ENCODE assay signal across 8 mouse cellular contexts in the genomic region with DNA sequence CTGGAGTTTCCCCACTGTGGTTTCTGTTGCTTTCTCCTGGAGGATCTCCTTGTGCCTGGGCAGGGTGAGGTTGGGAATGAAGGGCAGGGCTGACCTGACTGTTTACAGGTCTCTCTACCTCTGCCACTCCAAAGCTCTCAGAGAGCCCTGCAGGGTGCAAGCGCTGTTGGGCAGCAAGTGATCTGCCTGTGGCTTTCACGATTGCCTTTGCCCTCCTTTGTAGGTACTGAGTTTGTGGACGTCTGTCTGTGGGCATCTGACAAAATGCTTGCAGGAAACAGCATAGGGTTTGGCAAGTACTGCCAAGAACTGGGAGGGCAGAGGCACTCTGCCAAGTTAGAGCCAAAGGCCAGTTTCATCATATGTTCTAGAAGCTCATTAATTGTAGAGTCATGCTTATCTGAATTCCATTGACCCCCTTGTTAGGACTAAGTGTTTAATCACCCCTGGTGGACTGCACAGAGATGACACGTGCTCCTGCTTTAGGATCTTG. TPM values are rescaled to one million over a fixed set of nuclear protein-coding genes. Genes with fewer than 3 reads are reported as not detected.
DNase-seq lines count a peak whose midpoint lies in the region.

No protein-coding gene starts in this region.

- H3K9me3 ChIP-seq in midbrain, embryonic 10.5 days (replicated peaks): no peaks in the 10 kb centered on the region

- H3K27me3 ChIP-seq in midbrain, embryonic 10.5 days (ENCODE audit: low read depth, poor library complexity, severe bottlenecking): no peaks in the 10 kb centered on the region; the same call in 1 of the 2 replicates

- peaks cover 4% of the 10 kb centered on the region; the same call in 1 of the 2 replicates for H3K4me1 ChIP-seq in midbrain, embryonic 10.5 days

- H3K36me3 ChIP-seq in midbrain, embryonic 10.5 days: no peaks in the 10 kb centered on the region

- H3K4me3 ChIP-seq in midbrain, embryonic 10.5 days: no peak overlapping the region

- peak; percentile 76 for DNase-seq in 3134 (ENCODE audit: extremely low read depth, insufficient read length, low spot score)
- DNase-seq in 416B (ENCODE audit: low read depth): peak; percentile 99
- DNase-seq in cerebellum, adult 8-10 months: peak; percentile 43
- peak; percentile 56 to 70 for DNase-seq in kidney, postnatal 25 days
- peak; percentile 21 for DNase-seq in skeletal muscle tissue, adult 2 months (ENCODE audit: low read depth, low spot score)
- no peak for DNase-seq in embryo, embryonic 10 days (ENCODE audit: low spot score)
- no peak for DNase-seq in right cerebral cortex, adult 2 months (ENCODE audit: low spot score in 2 of 2)
- DNase-seq in midbrain, embryonic 10.5 days (ENCODE audit: low spot score): no peak

- 43% methylated on average over 4 of the region's 4 CpGs for WGBS in midbrain, embryonic 10.5 days

- H3K27ac ChIP-seq in midbrain, embryonic 10.5 days (replicated peaks): no peak overlapping the region

RNA-seq across cellular contexts. Expression of a gene that starts 24.4 kb away (rescaled TPM):
- polyA plus RNA-seq in midbrain, embryonic 10.5 days (2016; fragmentation: Nextera tagmentation; extraction: Ambion mirVana): 0.53 and 0.93 TPM in 2 replicates

Comparison
In these comparisons a context has a peak if more than half of its experiments do, and no peak if none do; other contexts are left out.
1. DNase-seq: peak in 3134 (single experiment), 416B (single experiment), cerebellum, adult 8-10 months (single experiment), kidney, postnatal 25 days (2 of 2) and skeletal muscle tissue, adult 2 months (single experiment); none in embryo, embryonic 10 days (single experiment), right cerebral cortex, adult 2 months (0 of 2) and midbrain, embryonic 10.5 days (single experiment).